24 mouse cellular contexts compared by ENCODE assay signal in genomic region chr5:120647361-120647760, GRCm38 (mm10). TPM values are rescaled to one million over a fixed set of nuclear protein-coding genes. Genes with fewer than 3 reads are reported as not detected.
"Had no signal": no experiment of that assay in that cellular context is flagged by ENCODE, and none has a peak within 500 bp of the region (broad histone marks: within the 10 kb centered on the region; RNA-seq: fewer than 3 reads in every experiment).

No protein-coding gene starts in this region.

- ATAC-seq: intestine, embryonic 16.5 days; midbrain, embryonic 16.5 days had no signal

- H3K36me3 ChIP-seq: limb, embryonic 12.5 days; limb, embryonic 15.5 days; lung, embryonic 15.5 days; midbrain, embryonic 12.5 days; neural tube, embryonic 13.5 days; stomach, embryonic 15.5 days had no signal

- H3K4me3 ChIP-seq: limb, embryonic 12.5 days; limb, embryonic 15.5 days; lung, embryonic 15.5 days; midbrain, embryonic 12.5 days; myocyte; neural tube, embryonic 13.5 days; stomach, embryonic 15.5 days had no signal

- H3K4me2 ChIP-seq: limb, embryonic 12.5 days; limb, embryonic 15.5 days; liver, embryonic 11.5 days; lung, embryonic 15.5 days; midbrain, embryonic 12.5 days; neural tube, embryonic 13.5 days had no signal

- H3K9me3 ChIP-seq: limb, embryonic 12.5 days; limb, embryonic 15.5 days; lung, embryonic 15.5 days; midbrain, embryonic 12.5 days; neural tube, embryonic 13.5 days; stomach, embryonic 15.5 days had no signal

- H3K27ac ChIP-seq: limb, embryonic 12.5 days; limb, embryonic 15.5 days; liver, embryonic 14.5 days; lung, embryonic 15.5 days; midbrain, embryonic 12.5 days; neural tube, embryonic 13.5 days; stomach, embryonic 15.5 days had no signal

- H3K9ac ChIP-seq: limb, embryonic 12.5 days; limb, embryonic 15.5 days; liver, embryonic 14.5 days; lung, embryonic 15.5 days; midbrain, embryonic 12.5 days; neural tube, embryonic 13.5 days; stomach, embryonic 15.5 days had no signal

- DNase-seq: kidney, postnatal 14 days; kidney, postnatal 4 days; left cerebral cortex, postnatal 4 days; lung, adult 18-20 months; lung, postnatal 10 days; lung, postnatal 36 days; retina, postnatal 1 day; spleen, adult 18-20 months had no signal

RNA-seq across cellular contexts. Expression of gene Rasal1, which starts 1.3 kb away (rescaled TPM):
- total RNA-seq: megakaryocyte-erythroid progenitor cell, adult 5-6 weeks had no signal
- polyA plus RNA-seq: midbrain, embryonic 12.5 days had no signal

RNA-seq across cellular contexts. Expression of gene Cfap73, which starts 13.3 kb away (rescaled TPM):
- total RNA-seq: left cerebral cortex, postnatal 14 days; megakaryocyte-erythroid progenitor cell, adult 5-6 weeks; monocyte, adult 5-6 weeks; neutrophil, adult 5-6 weeks had no signal
- polyA plus RNA-seq: intestine, embryonic 16.5 days; kidney, embryonic 16.5 days; limb, embryonic 12.5 days; limb, embryonic 15.5 days; liver, embryonic 11.5 days; liver, embryonic 14.5 days; midbrain, embryonic 12.5 days; myocyte; neural tube, embryonic 13.5 days; stomach, embryonic 15.5 days had no signal
